Mouse (Mus musculus) layer of hippocampus, adult 9-10 months (tissue): ENCODE results near the gene Bcorl1.

ENCODE experiments used
- DNase-seq: peaks from one replicate; pipeline ENCODE4 v3.0.0; 2022; ENCODE audit warnings: low spot score

Bcorl1 gene

GRCm38 (mm10) chrX:48341141-48341540, at the start of gene Bcorl1:
Bcorl1 (plus strand) TSS chrX:48341358.
- no peak for DNase-seq

DNA sequence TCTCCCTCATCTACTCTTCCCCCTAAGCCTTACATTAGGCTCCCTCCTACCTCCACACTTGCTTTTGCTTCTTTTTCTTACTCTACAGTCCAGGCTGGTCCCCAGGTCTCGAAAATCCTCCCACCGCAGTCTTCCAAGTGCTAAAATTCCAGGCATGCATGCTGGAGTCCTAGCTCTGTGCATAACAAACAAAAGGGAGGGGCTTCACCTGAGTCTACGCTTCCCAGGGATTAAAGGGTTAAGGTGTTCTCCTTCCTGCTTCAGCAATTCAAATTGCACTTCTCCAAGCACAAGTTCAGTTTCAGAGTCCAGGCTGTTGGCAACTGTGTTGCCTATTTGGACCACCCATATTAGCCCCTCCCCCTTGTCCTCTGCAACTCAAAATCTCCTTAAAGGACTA, 49.7 kb upstream of the Bcorl1 start:
- DNase-seq = no peak

DNA sequence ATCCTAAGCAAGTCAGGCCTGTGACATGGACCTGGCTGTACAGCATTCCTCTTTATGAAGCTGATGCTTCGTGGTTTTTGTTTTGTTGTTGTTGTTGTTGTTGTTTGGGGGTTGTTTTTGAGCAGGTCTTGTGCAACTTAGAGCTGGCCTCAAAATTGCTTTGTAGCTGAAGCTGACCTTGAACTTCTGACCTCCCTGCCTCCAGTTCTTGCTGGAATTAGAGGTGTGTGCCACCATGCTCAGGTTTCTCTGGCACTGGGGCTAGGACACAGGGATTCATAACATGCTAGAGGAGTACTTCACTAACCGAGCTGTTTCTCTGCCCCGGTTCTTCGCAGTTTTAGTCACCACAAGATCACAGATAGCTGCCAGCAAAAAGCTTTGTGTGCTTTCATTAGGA, 35.8 kb upstream of the Bcorl1 start:
- no peak for DNase-seq

DNA sequence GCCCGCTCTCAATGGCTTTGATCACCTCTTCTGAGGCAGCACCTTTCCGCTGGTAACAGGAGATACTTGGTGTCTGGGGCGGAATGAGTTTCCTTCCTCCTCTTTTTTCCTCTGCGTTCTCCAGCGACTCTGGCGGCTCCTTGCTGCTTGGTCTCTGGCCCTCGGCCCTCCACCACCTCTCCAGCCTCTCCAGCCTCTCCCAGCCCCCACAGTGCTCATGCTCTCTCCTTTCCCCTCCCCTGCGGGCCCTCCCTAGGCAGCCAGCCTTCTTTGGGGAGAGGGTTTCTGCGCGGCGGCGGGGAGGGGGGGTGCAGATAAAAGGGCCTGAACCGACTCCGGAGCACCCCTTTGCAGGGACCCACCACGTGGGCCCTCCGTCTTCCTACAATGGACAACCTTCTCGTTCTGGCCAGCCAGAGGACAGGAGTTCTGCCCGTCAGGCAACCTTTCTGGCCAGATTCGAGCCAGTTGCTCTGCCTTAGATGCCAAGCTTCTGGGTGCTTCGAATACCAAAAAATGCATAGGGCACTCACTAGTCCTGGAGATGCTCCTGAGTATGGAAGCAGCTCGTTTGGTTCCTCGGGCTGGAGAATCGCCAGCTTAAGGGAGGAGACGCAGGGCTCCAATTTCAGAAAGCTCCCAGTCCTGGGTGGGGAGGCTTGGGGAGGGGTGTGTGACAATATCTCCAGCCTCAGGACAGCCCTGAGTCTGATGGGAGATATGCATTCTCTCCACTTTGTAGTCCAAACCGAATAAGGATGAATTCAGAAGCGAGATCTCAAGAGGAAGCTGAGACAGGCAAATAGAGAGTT, 30.2 kb upstream of the Bcorl1 start:
- DNase-seq = no peak

DNA sequence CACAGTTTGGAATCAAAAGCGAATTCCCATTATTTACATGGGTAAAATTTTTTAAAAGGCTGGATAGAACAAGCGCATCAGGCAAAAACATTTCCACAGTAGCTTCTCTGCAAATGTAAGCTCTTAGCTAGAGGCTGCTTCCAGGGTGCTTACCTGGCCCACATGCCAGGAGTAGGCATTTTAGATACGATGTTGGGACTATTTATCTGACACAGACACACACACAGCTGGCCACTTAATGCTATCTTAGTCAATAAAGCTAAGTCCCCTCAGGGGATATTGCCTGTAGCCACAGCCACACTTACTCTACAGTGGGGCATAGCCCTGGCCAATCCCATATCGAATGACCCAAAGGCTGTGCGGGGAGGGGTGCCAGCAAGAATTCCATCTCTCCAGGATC, 29.4 kb upstream of the Bcorl1 start:
- DNase-seq = no peak

- peak; percentile 8 for DNase-seq
Observed at GRCm38 (mm10) chrX:48314530-48315079, 26.6 kb upstream of the Bcorl1 start.

DNA sequence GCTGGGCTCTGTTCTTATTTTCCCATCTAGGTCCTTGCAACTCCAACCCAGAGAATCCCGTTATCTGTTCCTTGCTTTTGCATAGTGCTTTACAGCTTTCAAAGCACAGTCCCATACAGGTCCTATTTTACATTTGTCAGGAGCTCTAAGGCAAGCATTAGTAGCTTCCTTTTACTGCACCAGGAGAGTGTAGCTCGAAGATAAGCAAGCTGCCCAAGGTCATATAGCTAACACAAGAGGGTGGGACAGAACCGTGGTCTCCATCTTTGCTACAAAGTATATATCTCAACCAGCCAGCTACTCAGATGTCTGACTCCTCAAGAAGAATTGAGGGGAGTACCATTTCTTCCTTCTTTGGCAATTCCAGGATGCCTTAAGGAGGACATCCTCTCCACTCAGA, 23.7 kb upstream of the Bcorl1 start:
- DNase-seq = no peak

GRCm38 (mm10) chrX:48318194-48318593, 23.0 kb upstream of the Bcorl1 start:
- no peak for DNase-seq

DNA sequence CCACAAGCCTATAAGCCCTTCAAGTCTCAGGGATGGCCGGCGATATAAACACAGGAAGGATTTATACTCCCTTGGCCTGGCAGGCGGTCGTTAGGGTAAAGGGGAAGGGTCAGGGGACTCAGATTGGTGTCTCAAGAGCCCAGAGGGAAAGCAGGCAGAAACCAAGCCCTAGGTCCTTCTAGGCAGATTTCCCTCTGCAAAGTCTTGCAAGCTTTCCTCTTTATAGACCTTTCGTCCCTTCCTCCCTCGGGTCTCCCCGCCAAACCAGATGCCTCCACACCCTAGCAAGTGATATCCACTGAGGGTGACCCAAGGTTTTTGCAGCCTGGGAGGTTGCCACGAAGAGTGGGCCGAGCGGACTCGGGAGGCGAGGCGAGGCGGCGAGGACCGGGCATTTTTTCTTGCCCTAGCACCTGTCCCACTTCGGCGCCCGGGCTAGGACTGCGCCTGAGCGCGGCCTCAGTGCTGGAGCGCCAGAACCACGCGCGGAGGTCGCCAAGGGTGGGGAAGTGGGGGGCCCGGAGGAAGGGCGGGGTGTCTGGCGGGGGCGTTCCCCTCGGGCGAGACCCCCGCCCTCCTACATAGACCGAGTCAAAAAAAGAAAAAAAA, 613 bp upstream of the Bcorl1 start:
- DNase-seq = no peak

GRCm38 (mm10) chrX:48341621-48342161, 533 bp downstream of the Bcorl1 start:
- no peak for DNase-seq

DNA sequence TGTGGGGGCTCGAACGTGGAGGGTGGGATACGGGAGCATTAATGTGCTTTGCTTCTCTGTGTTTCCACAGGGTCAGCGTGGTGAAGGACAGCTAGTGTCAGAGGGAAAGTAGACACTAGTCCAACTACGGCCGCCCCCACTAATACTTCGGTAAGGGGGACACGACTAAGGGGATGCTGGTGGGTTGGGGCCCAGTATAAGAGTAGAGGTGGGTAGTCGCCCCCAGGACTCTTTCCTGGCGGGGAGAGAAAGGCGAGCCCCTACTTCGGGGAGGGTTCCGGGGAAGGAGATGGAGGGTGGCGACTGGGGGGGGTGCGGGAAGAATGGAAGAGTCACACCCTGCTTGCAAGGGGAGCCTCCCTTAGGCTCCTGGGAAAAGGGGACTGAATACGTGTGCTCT, 1.6 kb downstream of the Bcorl1 start:
- DNase-seq = no peak

GRCm38 (mm10) chrX:48343461-48343952, 2.3 kb downstream of the Bcorl1 start:
- peak; percentile 53 for DNase-seq

DNA sequence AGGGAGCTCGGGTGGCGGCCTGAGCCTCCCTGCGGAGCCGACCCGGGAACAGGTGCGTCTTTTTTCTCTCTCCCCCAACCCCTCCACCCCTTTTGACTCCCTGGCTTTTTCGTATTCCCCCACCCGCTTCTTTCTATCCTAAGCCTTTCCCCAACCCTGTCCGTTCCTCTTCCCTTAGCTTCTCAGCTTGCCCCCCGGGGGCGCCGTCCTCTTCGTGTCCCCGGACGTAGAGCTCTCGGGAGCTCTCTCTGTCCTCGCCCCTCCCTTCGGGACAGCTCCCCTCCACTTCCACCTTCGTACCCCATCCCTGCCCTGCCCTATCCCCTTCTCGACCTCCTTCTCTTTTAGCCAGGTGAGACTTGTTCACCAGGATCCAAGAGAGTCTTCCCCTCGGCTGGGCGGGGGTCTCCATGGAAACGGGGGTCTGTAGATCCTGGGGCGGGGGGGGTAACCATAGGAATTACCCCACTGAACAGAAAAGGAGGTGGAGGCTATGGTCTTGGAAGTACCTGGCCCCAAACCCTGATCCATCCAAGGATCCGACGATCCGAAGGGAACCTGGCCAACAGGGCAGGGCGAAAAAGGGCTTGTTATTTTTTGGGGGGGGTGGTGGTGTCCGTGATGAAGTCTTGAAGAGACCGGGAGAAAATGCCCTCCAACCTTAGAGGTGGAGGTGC, 2.9 kb downstream of the Bcorl1 start:
- no peak for DNase-seq

DNA sequence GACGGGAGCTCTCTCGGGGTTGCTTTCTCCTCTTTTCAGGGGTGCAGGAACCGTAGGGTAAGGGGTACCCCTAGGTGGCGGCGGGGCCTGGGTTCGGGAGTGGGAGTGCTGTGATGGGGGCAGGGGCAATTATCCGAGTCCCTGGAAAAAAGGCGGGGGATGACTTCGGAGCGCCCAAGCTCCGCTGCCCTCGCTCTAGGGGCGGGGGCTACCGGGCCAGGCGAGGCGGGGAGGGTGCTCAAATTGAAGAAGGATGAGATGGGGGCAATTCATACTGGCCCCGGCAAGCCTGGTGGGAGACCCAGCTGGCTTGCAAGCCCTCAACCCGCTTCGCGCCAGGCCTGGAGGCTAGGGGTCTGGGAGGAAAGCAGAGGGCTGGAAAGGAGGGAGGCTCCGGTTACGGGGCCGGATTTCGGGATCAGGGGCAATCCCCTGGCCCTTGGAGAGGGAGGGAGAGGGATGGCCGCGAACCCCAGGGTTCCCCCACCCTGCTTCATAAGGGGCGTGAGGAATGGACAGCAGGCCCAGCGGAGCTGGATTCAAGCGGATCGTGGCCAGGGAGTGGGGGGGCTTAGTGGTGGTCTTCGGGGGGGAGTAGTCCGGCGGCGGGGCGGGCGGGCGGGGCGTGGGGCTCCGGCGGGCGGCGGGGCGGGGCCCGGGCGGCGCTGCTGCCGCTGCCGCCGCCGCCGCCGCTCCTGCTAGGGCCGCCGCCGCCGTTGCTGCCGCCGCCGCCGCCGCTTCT, 3.7 kb downstream of the Bcorl1 start:
- no peak for DNase-seq

- no peak for DNase-seq
Observed at GRCm38 (mm10) chrX:48345385-48345932, 4.3 kb downstream of the Bcorl1 start.

DNA sequence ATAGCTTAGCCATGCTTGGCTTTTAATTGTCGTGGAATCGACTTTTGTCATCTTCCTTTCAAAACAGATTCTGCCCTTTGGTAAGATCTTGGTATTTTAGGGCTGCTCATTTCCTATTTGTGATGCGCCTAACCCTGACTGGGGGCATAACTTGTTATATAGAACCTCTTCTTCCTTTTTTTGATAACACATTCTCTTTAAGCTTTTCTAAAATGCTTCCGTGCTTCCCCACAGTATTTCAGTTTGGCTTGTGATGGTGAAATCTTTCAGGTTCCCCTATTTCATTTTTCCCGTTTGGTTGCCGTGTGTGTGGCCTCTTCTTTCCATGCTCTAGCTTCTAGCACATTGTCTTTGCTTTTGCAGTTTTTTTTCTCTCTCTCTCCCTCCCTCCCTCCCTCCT, 14.2 kb downstream of the Bcorl1 start:
- DNase-seq = no peak

- no peak for DNase-seq
Observed at GRCm38 (mm10) chrX:48365836-48366577, 24.8 kb downstream of the Bcorl1 start.

DNA sequence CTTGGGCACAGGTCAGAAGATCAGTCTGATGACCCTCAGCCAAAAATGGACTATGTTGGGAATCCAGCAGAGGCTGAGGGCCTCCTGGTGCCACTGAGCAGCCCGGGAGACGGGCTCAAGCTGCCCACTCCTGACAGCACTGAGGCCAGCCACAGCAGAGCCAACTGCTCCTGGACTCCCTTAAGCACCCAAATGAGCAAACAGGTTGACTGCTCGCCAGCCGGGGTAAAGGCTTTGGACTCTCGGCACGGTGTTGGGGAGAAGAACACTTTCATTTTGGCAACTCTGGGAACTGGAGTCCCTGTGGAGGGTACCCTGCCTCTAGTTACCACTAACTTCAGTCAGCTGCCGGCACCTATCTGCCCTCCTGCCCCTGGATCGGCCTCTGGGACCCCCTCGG, 26.7 kb downstream of the Bcorl1 start:
- DNase-seq = no peak

DNA sequence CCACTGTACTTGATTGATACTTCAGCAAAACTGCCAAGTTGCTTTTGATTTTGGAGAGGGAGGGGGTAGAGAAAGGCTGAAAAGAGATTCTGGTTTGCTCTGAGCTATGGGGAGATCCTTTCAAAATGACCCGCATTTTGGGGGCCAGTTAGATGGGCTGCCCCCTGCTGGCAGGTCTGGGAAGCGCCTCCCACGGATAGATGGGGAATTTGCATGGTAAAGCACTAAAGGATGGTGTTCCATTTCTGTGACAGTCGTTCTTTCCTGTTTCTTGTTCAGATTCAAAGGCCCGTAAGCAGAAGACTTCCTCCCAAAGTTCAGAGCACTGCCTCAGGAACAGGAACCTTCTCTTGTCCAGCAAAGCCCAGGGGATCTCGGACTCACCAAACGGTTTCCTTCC, 42.5 kb downstream of the Bcorl1 start:
- no peak for DNase-seq

GRCm38 (mm10) chrX:48385927-48386326, 44.8 kb downstream of the Bcorl1 start:
- no peak for DNase-seq

- DNase-seq = no peak
Observed at GRCm38 (mm10) chrX:48389380-48389779, 48.2 kb downstream of the Bcorl1 start.
